Mouse (Mus musculus) MEL (cell line): Measurements from ENCODE around the gene Lrrk2.

Experiments
- GATA1 ChIP-seq: IDR thresholded peaks from 2 replicates; pipeline ENCODE4 v1.6.1; 2011; ENCODE audit warnings: low read depth, low read length, improper control_type of control experiment
- POLR2A ChIP-seq, 2 experiments: IDR thresholded peaks; 2 replicates each; pipeline ENCODE4 v1.6.1; 2011 to 2012; ENCODE audit warnings: low read length in 2 of 2, mild to moderate bottlenecking in 2 of 2, control low read depth in 1 of 2, improper control_type of control experiment in 1 of 2, low read depth in 1 of 2, moderate library complexity in 1 of 2; ENCODE audit not compliant: control insufficient read depth in 1 of 2, insufficient read depth in 1 of 2, poor library complexity in 1 of 2
- TBP ChIP-seq: IDR thresholded peaks from 2 replicates; pipeline ENCODE4 v1.8.0; 2011; ENCODE audit warnings: low read depth, low read length, improper control_type of control experiment
- TCF12 ChIP-seq: IDR thresholded peaks from 2 replicates; pipeline ENCODE4 v1.6.1; 2014; ENCODE audit warnings: low read depth, mild to moderate bottlenecking, inconsistent platforms, low read length, improper control_type of control experiment, moderate library complexity

- no peak for TF ChIP-seq GATA1
- TF ChIP-seq POLR2A (IDR thresholded peaks at IDR 0.05; ENCODE audit: control insufficient read depth in 1 of 2, insufficient read depth in 1 of 2, low read depth in 1 of 2, low read length in 2 of 2, poor library complexity in 1 of 2), result no peak
- no peak for TF ChIP-seq TBP
- TF ChIP-seq TCF12, result no peak
Measured at GRCm38 (mm10) chr15:91629137-91629536, 43.8 kb upstream of the Lrrk2 start.
